Mouse (Mus musculus) midbrain, postnatal 0 days (tissue): ENCODE data around the gene Mrgprh. TPM values are rescaled to one million over a fixed set of nuclear protein-coding genes. Genes with fewer than 3 reads are reported as not detected.

Experiments used
- ATAC-seq: fragments of 200-750 bp; cut with Nextera tagmentation; 2 replicates; pipeline ENCODE4 v1.8.0; 2017; ENCODE audit warnings: moderate number of reproducible peaks, mild to moderate bottlenecking, moderate TSS enrichment, moderate library complexity; ENCODE audit not compliant: low FRiP score
- DNase-seq: peaks from one replicate; pipeline ENCODE4 v3.0.0-alpha.2; 2015; ENCODE audit warnings: low spot score
- H3K27ac ChIP-seq: fragments of 300-500 bp; sonication (generic); 2 replicates; pipeline ENCODE4 v1.5.1; 2014; ENCODE audit warnings: low read depth, mild to moderate bottlenecking, low read length, mixed read lengths
- H3K27me3 ChIP-seq: fragments of 300-500 bp; sonication (generic); 2 replicates; pipeline ENCODE4 v1.6.1; 2014; ENCODE audit warnings: low read length, control low read depth, mixed read lengths; ENCODE audit not compliant: insufficient read depth
- H3K36me3 ChIP-seq: fragments of 300-500 bp; sonication (generic); 2 replicates; pipeline ENCODE4 v1.6.1; 2014; ENCODE audit warnings: low read length, control low read depth, mixed read lengths; ENCODE audit not compliant: insufficient read depth
- H3K4me1 ChIP-seq: fragments of 300-500 bp; sonication (generic); 2 replicates; pipeline ENCODE4 v1.6.1; 2014; ENCODE audit warnings: mild to moderate bottlenecking, control low read depth, antibody characterized with exemption, low read length, mixed read lengths; ENCODE audit not compliant: insufficient read depth
- H3K4me2 ChIP-seq: fragments of 300-500 bp; sonication (generic); 2 replicates; pipeline ENCODE4 v1.6.1; 2014; ENCODE audit warnings: low read depth, mild to moderate bottlenecking, low read length, mixed read lengths; ENCODE audit not compliant: poor library complexity, severe bottlenecking
- H3K4me3 ChIP-seq: fragments of 300-500 bp; sonication (generic); 2 replicates; pipeline ENCODE4 v1.5.1; 2014; ENCODE audit warnings: low read depth, mild to moderate bottlenecking, low read length, moderate library complexity
- H3K9ac ChIP-seq: fragments of 300-500 bp; sonication (generic); replicated peaks from 2 replicates; pipeline ENCODE4 v1.6.1; 2014; ENCODE audit warnings: mild to moderate bottlenecking, low read length, moderate library complexity, mixed read lengths; ENCODE audit not compliant: poor library complexity, severe bottlenecking
- H3K9me3 ChIP-seq: fragments of 300-500 bp; sonication (generic); 2 replicates; pipeline ENCODE4 v1.6.1; 2016; ENCODE audit warnings: low read length, control low read depth
- CTCF ChIP-seq: IDR thresholded peaks from 2 replicates; pipeline ENCODE4 v1.5.1; 2016; ENCODE audit warnings: antibody characterized with exemption, mild to moderate bottlenecking
- WGBS: fragments of 180-500 bp; shearing (Covaris S2); extraction: QIAGEN DNeasy Blood & Tissue Kit; methylation state at CpG from one replicate; pipeline ENCODE4 v1.1.7; 2014; 5-methylcytosine and 5-hydroxymethylcytosine counted together
- polyA plus RNA-seq: library from polyadenylated mRNA; unstranded; fragments of >200 nt; fragmentation: Nextera tagmentation; extraction: Ambion mirVana; gene quantifications from 2 replicates; pipeline ENCODE4 v1.2.1, GENCODE M21; 2015
- total RNA-seq: library from RNA; depleted of rRNA; stranded (reverse); fragments of >200 nt; gene quantifications from 2 replicates; pipeline ENCODE4 v1.2.3, GENCODE M21; 2014

Gene Mrgprh
- total and polyA plus RNA-seq, 2 experiments from 2014 or later, result not detected

DNA sequence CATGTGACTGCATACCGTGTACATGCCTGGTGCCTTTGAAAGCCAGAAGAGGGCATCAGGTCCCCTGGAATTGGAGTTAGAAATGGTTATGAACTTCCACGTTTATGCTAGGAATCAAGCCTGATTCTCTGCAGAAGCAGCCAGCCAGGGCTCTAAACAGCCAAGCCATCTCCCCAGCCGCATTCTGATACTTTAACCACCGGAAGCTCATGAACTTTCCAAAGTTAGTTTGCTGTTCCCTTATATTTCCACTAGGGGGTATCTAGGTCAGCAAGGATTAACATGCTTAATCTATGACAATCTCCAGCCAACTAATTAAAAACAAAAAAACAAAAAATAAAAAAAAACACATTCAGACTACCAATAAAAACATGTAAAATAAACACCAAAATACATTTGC is 17.8 kb upstream of the Mrgprh start:
- Histone ChIP-seq H3K4me1 (no peaks in the 10 kb centered on the region), H3K9me3 (no peaks in the 10 kb centered on the region), H3K27ac (no peak overlapping the region), H3K4me3 (no peak overlapping the region), H3K27me3 (no peaks in the 10 kb centered on the region), H3K36me3 (no peaks in the 10 kb centered on the region), H3K9ac (no peak overlapping the region), H3K4me2 (no peak overlapping the region)
- DNase-seq (peak; percentile 11), ATAC-seq (no peak)
- peak; percentile 55 for TF ChIP-seq CTCF
- whole genome bisulfite sequencing, result 41% methylated on average over 4 of the region's 4 CpGs

DNA sequence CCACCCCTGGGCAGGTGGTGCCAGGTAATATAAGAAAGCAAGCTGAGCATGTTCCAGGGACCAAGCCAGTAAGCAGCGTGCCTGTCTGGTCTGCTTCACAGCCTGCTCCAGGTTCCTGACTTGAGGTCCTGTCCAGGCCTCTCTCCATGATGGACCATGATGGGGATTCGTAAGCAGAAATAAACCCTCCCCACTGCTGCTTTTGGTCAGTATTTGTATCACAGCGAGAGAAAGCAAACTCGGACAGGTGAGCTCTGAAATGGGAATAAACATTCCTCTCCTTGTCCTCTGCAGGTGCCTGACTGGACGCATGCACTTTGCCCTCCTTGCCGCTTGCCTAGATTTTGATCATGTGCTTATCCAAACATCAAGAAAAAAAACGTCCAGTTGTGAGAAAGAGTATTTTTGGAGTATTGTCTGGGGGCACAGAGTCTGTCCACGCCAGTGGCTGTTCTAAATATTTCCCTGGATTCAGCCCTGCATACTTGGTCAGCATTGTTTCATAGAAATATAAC is 16.8 kb upstream of the Mrgprh start:
- DNase-seq, result no peak
- Histone ChIP-seq H3K9me3 (no peaks in the 10 kb centered on the region), H3K4me3 (no peak overlapping the region), H3K4me2 (no peak overlapping the region), H3K36me3 (no peaks in the 10 kb centered on the region), H3K27ac (no peak overlapping the region), H3K27me3 (no peaks in the 10 kb centered on the region), H3K9ac (no peak overlapping the region), H3K4me1 (no peaks in the 10 kb centered on the region)
- WGBS, result 81% methylated on average over 8 of the region's 8 CpGs
- no peak for ATAC-seq
- no peak for TF ChIP-seq CTCF

DNA sequence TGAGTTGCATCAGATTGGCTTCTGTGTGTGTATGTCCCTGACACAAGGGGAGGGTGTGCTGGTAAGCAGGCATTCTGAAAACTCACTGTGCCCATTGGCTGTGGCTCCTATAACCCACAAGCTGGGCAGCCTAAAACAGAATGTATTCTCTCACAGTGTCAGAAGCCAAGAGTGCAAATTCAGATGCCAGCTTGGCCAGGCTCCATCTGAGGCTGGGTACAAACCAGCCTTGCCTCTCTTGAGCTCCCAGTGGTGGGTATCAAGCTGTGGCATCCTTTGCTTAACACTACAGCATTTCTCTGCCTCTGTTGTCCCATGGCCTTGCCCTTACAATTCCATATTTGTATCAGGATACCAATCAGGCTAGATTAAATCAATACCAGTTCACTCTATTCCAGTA is 11.7 kb upstream of the Mrgprh start:
- H3K36me3 ChIP-seq, result no peaks in the 10 kb centered on the region
- H3K27ac ChIP-seq, result no peak overlapping the region
- no peaks in the 10 kb centered on the region for H3K4me1 ChIP-seq
- no peaks in the 10 kb centered on the region for H3K27me3 ChIP-seq
- no peak overlapping the region for H3K9ac ChIP-seq
- no peak overlapping the region for H3K4me3 ChIP-seq
- H3K9me3 ChIP-seq, result no peaks in the 10 kb centered on the region
- TF ChIP-seq CTCF, result no peak
- H3K4me2 ChIP-seq, result no peak overlapping the region
- no peak for ATAC-seq
- no peak for DNase-seq

DNA sequence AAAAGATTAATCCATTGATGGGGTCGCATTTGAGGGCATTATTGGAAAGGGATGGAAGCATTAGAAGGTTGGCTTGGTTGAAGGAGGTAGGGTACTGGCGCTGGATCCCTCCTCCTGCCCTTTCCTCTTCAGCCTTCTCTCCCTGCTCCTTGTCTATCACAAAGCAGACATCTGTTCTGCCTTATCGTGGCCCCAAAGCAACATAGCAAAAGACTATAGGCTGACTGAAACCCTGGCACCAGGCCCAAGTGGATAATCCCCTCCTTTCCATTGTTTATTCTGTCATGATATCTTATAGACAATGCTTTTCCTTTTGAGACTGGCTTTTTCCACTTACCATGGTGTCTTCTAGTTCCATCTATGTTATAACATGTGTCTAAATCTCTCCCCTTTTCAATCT is 10.4 kb upstream of the Mrgprh start:
- no peak for DNase-seq
- H3K9ac ChIP-seq, result no peak overlapping the region
- H3K4me1 ChIP-seq, result no peaks in the 10 kb centered on the region
- no peak for ATAC-seq
- TF ChIP-seq CTCF, result no peak
- H3K27me3 ChIP-seq, result no peaks in the 10 kb centered on the region
- no peak overlapping the region for H3K4me3 ChIP-seq
- H3K4me2 ChIP-seq, result no peak overlapping the region
- 40% methylated on average over 3 of the region's 3 CpGs for WGBS
- no peak overlapping the region for H3K27ac ChIP-seq
- no peaks in the 10 kb centered on the region for H3K9me3 ChIP-seq
- H3K36me3 ChIP-seq, result no peaks in the 10 kb centered on the region

DNA sequence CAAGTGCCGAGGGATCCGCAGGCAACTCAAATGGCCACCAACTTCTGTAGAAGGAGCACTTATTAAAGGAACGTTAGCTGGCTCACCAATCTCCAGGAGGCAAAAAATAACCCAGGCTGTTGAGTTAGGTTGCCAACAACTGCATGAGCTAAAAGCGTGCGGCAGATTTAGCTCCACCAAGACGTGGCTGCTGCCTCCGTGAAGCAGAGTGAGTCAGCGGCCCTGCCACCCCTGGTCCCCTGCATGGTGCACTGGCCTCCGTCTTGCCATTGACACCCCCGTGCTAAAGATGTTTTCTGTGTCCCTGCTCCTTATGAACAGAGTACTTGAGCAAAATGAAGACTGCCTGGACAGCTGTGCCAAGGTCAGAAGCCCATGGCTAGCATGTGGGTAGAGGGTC is 9.0 kb upstream of the Mrgprh start:
- H3K4me3 ChIP-seq, result no peak overlapping the region
- 87% methylated on average over 10 of the region's 10 CpGs for WGBS
- DNase-seq, result no peak

DNA sequence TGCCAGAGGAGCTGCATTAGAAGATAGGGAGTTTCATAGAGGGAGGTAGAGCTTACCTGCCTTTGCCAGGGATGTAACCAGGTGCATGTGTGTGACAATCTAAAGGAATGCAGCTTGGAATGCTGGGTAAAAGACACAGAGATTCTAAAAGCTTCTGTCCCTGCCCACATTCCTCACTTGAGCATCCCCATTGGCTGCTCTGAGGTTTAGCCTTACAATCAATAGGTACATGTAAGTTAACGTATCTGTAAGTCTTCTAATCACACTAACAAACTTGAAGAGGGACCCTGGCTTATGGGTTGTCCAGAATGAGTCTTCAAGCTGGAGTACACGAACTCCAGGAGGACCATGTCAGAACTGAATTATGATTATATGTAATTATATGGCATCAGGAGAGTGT is 7.8 kb upstream of the Mrgprh start, which contains the start of gene Mas1:
Mas1 (minus strand) TSS at position 101 of the 400 bp plus-strand sequence.
- H3K9me3 ChIP-seq, result no peaks in the 10 kb centered on the region
- no peak for TF ChIP-seq CTCF
- no peak for ATAC-seq
- H3K4me2 ChIP-seq, result no peak within 1 kb of the TSS
- H3K4me3 ChIP-seq, result no peak within 1 kb of the TSS
- WGBS, result 68% methylated on average over 2 of the region's 2 CpGs
- no peaks in the 10 kb centered on the region for H3K27me3 ChIP-seq
- H3K27ac ChIP-seq, result no peak within 1 kb of the TSS
- H3K9ac ChIP-seq, result no peak within 1 kb of the TSS
- no peaks in the 10 kb centered on the region for H3K4me1 ChIP-seq
- H3K36me3 ChIP-seq, result no peaks in the 10 kb centered on the region
- DNase-seq, result no peak

More for the DNA sequence above, 9.0 kb upstream of the Mrgprh start:
- no peak overlapping the region for H3K4me2 ChIP-seq
- H3K36me3 ChIP-seq, result no peaks in the 10 kb centered on the region
- H3K9me3 ChIP-seq, result no peaks in the 10 kb centered on the region
- H3K27ac ChIP-seq, result no peak overlapping the region
- no peak for TF ChIP-seq CTCF
- H3K4me1 ChIP-seq, result no peaks in the 10 kb centered on the region
- no peaks in the 10 kb centered on the region for H3K27me3 ChIP-seq
- no peak for ATAC-seq
- H3K9ac ChIP-seq, result no peak overlapping the region
